Mouse (Mus musculus): ENCODE measurements around the gene Mrps34. TPM values are rescaled to one million over a fixed set of nuclear protein-coding genes. Genes with fewer than 3 reads are reported as not detected.

The Mrps34 gene
- polyA plus RNA-seq, 1 experiment = 160 TPM

GRCm38 (mm10) chr17:24902671-24903474 lies 8.0 kb downstream of the Mrps34 start:
- TF ChIP-seq GATA1 (IDR thresholded peaks at IDR 0.05; ENCODE audit: low read length) = peak; percentile 86

GRCm38 (mm10) chr17:24903767-24904166 lies 8.9 kb downstream of the Mrps34 start:
- no peak for TF ChIP-seq GATA1 (IDR thresholded peaks at IDR 0.05; ENCODE audit: low read length)

- no peak for TF ChIP-seq GATA1 (IDR thresholded peaks at IDR 0.05; ENCODE audit: low read length)
These were observed 12.7 kb downstream of the Mrps34 start for GRCm38 (mm10) chr17:24907591-24907990.

- TF ChIP-seq GATA1 (IDR thresholded peaks at IDR 0.05; ENCODE audit: low read length) = no peak
These were observed 19.1 kb downstream of the Mrps34 start for GRCm38 (mm10) chr17:24913984-24914383.

- no peak for TF ChIP-seq GATA1 (IDR thresholded peaks at IDR 0.05; ENCODE audit: low read length)
These were observed 28.3 kb downstream of the Mrps34 start for GRCm38 (mm10) chr17:24923246-24923645.

GRCm38 (mm10) chr17:24929506-24929905 lies 34.6 kb downstream of the Mrps34 start:
- TF ChIP-seq GATA1 (IDR thresholded peaks at IDR 0.05; ENCODE audit: low read length) = no peak

GRCm38 (mm10) chr17:24932431-24932830 lies 37.5 kb downstream of the Mrps34 start:
- TF ChIP-seq GATA1 (IDR thresholded peaks at IDR 0.05; ENCODE audit: low read length) = no peak

- TF ChIP-seq GATA1 (IDR thresholded peaks at IDR 0.05; ENCODE audit: low read length) = no peak
These were observed 38.2 kb downstream of the Mrps34 start for GRCm38 (mm10) chr17:24933163-24933562.

GRCm38 (mm10) chr17:24934926-24935325 lies 40.0 kb downstream of the Mrps34 start:
- no peak for TF ChIP-seq GATA1 (IDR thresholded peaks at IDR 0.05; ENCODE audit: low read length)

- no peak for TF ChIP-seq GATA1 (IDR thresholded peaks at IDR 0.05; ENCODE audit: low read length)
These were observed 40.8 kb downstream of the Mrps34 start for GRCm38 (mm10) chr17:24935666-24936065.

GRCm38 (mm10) chr17:24936259-24937237 lies 41.6 kb downstream of the Mrps34 start, which contains the start of gene Mapk8ip3:
TSS of gene Mapk8ip3 (minus strand) at chr17:24936977.
- no peak for TF ChIP-seq GATA1 (IDR thresholded peaks at IDR 0.05; ENCODE audit: low read length)

- no peak for TF ChIP-seq GATA1 (IDR thresholded peaks at IDR 0.05; ENCODE audit: low read length)
These were observed 42.4 kb downstream of the Mrps34 start for GRCm38 (mm10) chr17:24937266-24937665.

- TF ChIP-seq GATA1 (IDR thresholded peaks at IDR 0.05; ENCODE audit: low read length) = no peak
These were observed 48.1 kb downstream of the Mrps34 start for GRCm38 (mm10) chr17:24943036-24943435.

Other genes starting within 250 kb of the Mrps34 start
- not detected in 2 replicates for gene Slc9a3r2, start 244.8 kb upstream of the Mrps34 start, polyA plus RNA-seq (2012)
- not detected in 2 replicates for gene Npw, start 236.7 kb upstream of the Mrps34 start, polyA plus RNA-seq (2012)
- gene Zfp598, start 225.4 kb upstream of the Mrps34 start, polyA plus RNA-seq (2012) = 90.5 and 98.9 TPM in 2 replicates
- 0.13 TPM in 2 replicates for gene Syngr3, start 205.2 kb upstream of the Mrps34 start, polyA plus RNA-seq (2012)
- 149 and 186 TPM in 2 replicates for gene Gfer, start 199.0 kb upstream of the Mrps34 start, polyA plus RNA-seq (2012)
- gene Noxo1, start 198.9 kb upstream of the Mrps34 start, polyA plus RNA-seq (2012) = 0.33 and 0.89 TPM in 2 replicates
- gene Tbl3, start 187.5 kb upstream of the Mrps34 start, polyA plus RNA-seq (2012) = 25.6 and 35.3 TPM in 2 replicates
- 0.14 and 0.36 TPM in 2 replicates for gene Rnf151, start 177.1 kb upstream of the Mrps34 start, polyA plus RNA-seq (2012)
- gene Rps2, start 177.0 kb upstream of the Mrps34 start, polyA plus RNA-seq (2012) = 2,301 and 3,917 TPM in 2 replicates
- gene Ndufb10, start 170.6 kb upstream of the Mrps34 start, polyA plus RNA-seq (2012) = 457 and 647 TPM in 2 replicates
- not detected in 2 replicates for gene Rpl3l, start 167.3 kb upstream of the Mrps34 start, polyA plus RNA-seq (2012)
- 11.1 and 11.3 TPM in 2 replicates for gene Msrb1, start 158.5 kb upstream of the Mrps34 start, polyA plus RNA-seq (2012)
- gene Hs3st6, start 142.1 kb upstream of the Mrps34 start, polyA plus RNA-seq (2012) = not detected in 2 replicates
- 0.14 TPM in 2 replicates for gene Meiob, start 90.8 kb upstream of the Mrps34 start, polyA plus RNA-seq (2012)
- 27.1 and 44.6 TPM in 2 replicates for gene Hagh, start 55.0 kb upstream of the Mrps34 start, polyA plus RNA-seq (2012)
- 5.3 and 5.9 TPM in 2 replicates for gene Fahd1, start 44.8 kb upstream of the Mrps34 start, polyA plus RNA-seq (2012)
- 0.02 and 0.03 TPM in 2 replicates for gene Igfals, start 29.1 kb upstream of the Mrps34 start, polyA plus RNA-seq (2012)
- gene Nubp2, start 8.8 kb upstream of the Mrps34 start, polyA plus RNA-seq (2012) = 61.9 and 127 TPM in 2 replicates
- 37.1 and 46.2 TPM in 2 replicates for gene Spsb3, start 8.5 kb upstream of the Mrps34 start, polyA plus RNA-seq (2012)
- 35.4 and 42.9 TPM in 2 replicates for gene Eme2, start within 50 bp of the Mrps34 start, polyA plus RNA-seq (2012)
- 30.3 and 35.4 TPM in 2 replicates for gene Nme3, start 1.4 kb downstream of the Mrps34 start, polyA plus RNA-seq (2012)
- 24.7 and 30.8 TPM in 2 replicates for gene Mapk8ip3, start 41.9 kb downstream of the Mrps34 start, polyA plus RNA-seq (2012)
- 25.6 and 35.6 TPM in 2 replicates for gene Jpt2, start 65.6 kb downstream of the Mrps34 start, polyA plus RNA-seq (2012)
- gene Cramp1l, start 120.7 kb downstream of the Mrps34 start, polyA plus RNA-seq (2012) = 14.0 and 14.3 TPM in 2 replicates
- gene Ift140, start 121.0 kb downstream of the Mrps34 start, polyA plus RNA-seq (2012) = 10.6 and 15.1 TPM in 2 replicates
- not detected in 2 replicates for gene Tmem204, start 188.5 kb downstream of the Mrps34 start, polyA plus RNA-seq (2012)
- gene Telo2, start 220.9 kb downstream of the Mrps34 start, polyA plus RNA-seq (2012) = 37.9 and 40.8 TPM in 2 replicates
- not detected in 2 replicates for gene Ptx4, start 225.6 kb downstream of the Mrps34 start, polyA plus RNA-seq (2012)
- 15.9 and 18.5 TPM in 2 replicates for gene Clcn7, start 238.3 kb downstream of the Mrps34 start, polyA plus RNA-seq (2012)